Mouse (Mus musculus): ENCODE results near the gene H2afx.

GRCm38 (mm10) chr9:44310750-44311135 is 23.8 kb upstream of the H2afx start:
- TF ChIP-seq CTCF (IDR thresholded peaks at IDR 0.05; ENCODE audit: low read depth) (no peak), EP300 (optimal IDR thresholded peaks at IDR 0.05) (no peak)

Data from stomach, postnatal 0 days (tissue).